Mouse (Mus musculus): ENCODE measurements at regions not wholly inside any gene's neighbourhood (a gene's known extent, or its start where the extent isn't known, plus 50 kb on each side); places are given as distances from the start of the nearest gene placed in this dataset.
A peak's percentile ranks its signal among the peaks of the same experiment; 100 is the strongest.

- DNase-seq (ENCODE audit: low spot score) (no peak), ATAC-seq (ENCODE audit: insufficient read depth, low read depth) (no peak)
- TF ChIP-seq EP300 (IDR thresholded peaks at IDR 0.05; ENCODE audit: low read depth), result no peak
- no peak for TF ChIP-seq CTCF (IDR thresholded peaks at IDR 0.05; ENCODE audit: low read depth)
- Histone ChIP-seq H3K4me1 (ENCODE audit: control insufficient read depth, insufficient read depth) (no peaks in the 10 kb centered on the region), H3K27me3 (ENCODE audit: control insufficient read depth, insufficient read depth, low read length) (no peaks in the 10 kb centered on the region), H3K4me3 (ENCODE audit: low read depth, low read length) (no peak overlapping the region), H3K27ac (ENCODE audit: low read depth) (no peak overlapping the region), H3K9ac (replicated peaks; ENCODE audit: low read depth, low read length) (no peak overlapping the region), H3K36me3 (replicated peaks; ENCODE audit: control insufficient read depth, insufficient read depth, low read length) (no peaks in the 10 kb centered on the region), H3K9me3 (replicated peaks; ENCODE audit: control insufficient read depth, low read length) (no peaks in the 10 kb centered on the region), H3K4me2 (ENCODE audit: low read depth, low read length) (no peak overlapping the region)
- 78% methylated on average over 9 of the region's 9 CpGs for WGBS
These were observed 410.2 kb upstream of the Jarid2 start for GRCm38 (mm10) chr13:44319101-44319500.

GRCm38 (mm10) chr13:44319511-44319910 is 409.8 kb upstream of the Jarid2 start:
- no peaks in the 10 kb centered on the region for H3K9me3 ChIP-seq (replicated peaks; ENCODE audit: control insufficient read depth, low read length)
- TF ChIP-seq CTCF (IDR thresholded peaks at IDR 0.05; ENCODE audit: low read depth) (no peak), EP300 (IDR thresholded peaks at IDR 0.05; ENCODE audit: low read depth) (no peak)
- H3K27ac ChIP-seq (ENCODE audit: low read depth), result no peak overlapping the region
- WGBS, result 89% methylated on average over 9 of the region's 9 CpGs
- no peak overlapping the region for H3K4me2 ChIP-seq (ENCODE audit: low read depth, low read length)
- no peak overlapping the region for H3K9ac ChIP-seq (replicated peaks; ENCODE audit: low read depth, low read length)
- H3K4me1 ChIP-seq (ENCODE audit: control insufficient read depth, insufficient read depth), result no peaks in the 10 kb centered on the region
- H3K27me3 ChIP-seq (ENCODE audit: control insufficient read depth, insufficient read depth, low read length), result no peaks in the 10 kb centered on the region
- H3K4me3 ChIP-seq (ENCODE audit: low read depth, low read length), result no peak overlapping the region
- ATAC-seq (ENCODE audit: insufficient read depth, low read depth) (no peak), DNase-seq (ENCODE audit: low spot score) (no peak)
- no peaks in the 10 kb centered on the region for H3K36me3 ChIP-seq (replicated peaks; ENCODE audit: control insufficient read depth, insufficient read depth, low read length)

DNA sequence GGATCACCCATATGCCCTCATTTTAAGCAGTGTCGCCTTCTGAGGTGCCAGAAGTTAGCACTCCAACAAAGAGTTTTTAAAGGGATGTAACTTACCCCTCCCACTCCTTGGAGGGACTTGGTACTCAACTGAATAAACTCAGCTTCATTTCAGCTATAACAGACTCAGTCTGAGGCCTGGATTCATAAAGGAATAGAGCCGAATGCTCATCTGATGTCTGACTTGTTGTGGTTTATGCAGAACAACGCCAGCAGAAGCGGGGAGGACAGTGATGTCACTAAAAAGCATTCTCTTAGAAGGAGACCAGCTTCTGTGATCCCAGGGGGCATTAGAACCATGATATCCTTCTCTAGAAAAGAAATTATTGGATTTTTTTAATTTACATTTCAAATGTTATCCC is 409.0 kb upstream of the Jarid2 start:
- H3K36me3 ChIP-seq (replicated peaks; ENCODE audit: control insufficient read depth, insufficient read depth, low read length), result no peaks in the 10 kb centered on the region
- WGBS, result 88% methylated on average over 4 of the region's 4 CpGs
- DNase-seq (ENCODE audit: low spot score), result no peak
- H3K4me3 ChIP-seq (ENCODE audit: low read depth, low read length), result no peak overlapping the region
- H3K27me3 ChIP-seq (ENCODE audit: control insufficient read depth, insufficient read depth, low read length), result no peaks in the 10 kb centered on the region
- H3K4me2 ChIP-seq (ENCODE audit: low read depth, low read length), result no peak overlapping the region
- no peak overlapping the region for H3K27ac ChIP-seq (ENCODE audit: low read depth)
- H3K9ac ChIP-seq (replicated peaks; ENCODE audit: low read depth, low read length), result no peak overlapping the region
- H3K9me3 ChIP-seq (replicated peaks; ENCODE audit: control insufficient read depth, low read length), result no peaks in the 10 kb centered on the region
- H3K4me1 ChIP-seq (ENCODE audit: control insufficient read depth, insufficient read depth), result no peaks in the 10 kb centered on the region
- ATAC-seq (ENCODE audit: insufficient read depth, low read depth), result no peak
- no peak for TF ChIP-seq EP300 (IDR thresholded peaks at IDR 0.05; ENCODE audit: low read depth)
- TF ChIP-seq CTCF (IDR thresholded peaks at IDR 0.05; ENCODE audit: low read depth), result no peak

DNA sequence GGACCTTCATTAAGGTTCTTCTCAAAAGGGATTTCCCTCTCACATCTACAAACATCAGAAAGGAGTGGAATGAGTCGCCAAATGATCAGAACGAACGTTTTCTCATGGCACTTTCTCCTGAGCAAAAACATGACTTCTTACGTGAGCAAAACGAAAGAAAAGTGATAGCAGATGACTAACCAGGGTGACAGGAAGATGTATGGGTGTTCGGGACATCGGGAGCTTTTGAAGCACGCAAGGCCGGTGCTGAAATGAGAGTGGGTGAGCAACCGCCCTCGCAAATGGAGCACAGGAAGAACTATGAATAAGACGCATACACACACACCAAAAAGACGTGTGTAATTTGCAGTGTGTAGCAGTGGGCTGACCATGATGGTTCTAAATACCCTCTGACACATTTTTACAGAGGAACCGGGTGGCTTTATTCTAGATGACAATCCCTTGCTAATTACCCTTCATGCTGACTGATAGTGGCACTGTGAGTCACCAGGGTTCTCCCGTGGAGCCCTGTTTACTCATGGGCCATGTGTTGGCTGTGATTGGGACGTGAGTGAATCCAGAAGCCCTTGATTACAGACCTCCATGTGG is 408.2 kb upstream of the Jarid2 start:
- no peaks in the 10 kb centered on the region for H3K4me1 ChIP-seq (ENCODE audit: control insufficient read depth, insufficient read depth)
- WGBS, result 49% methylated on average over 16 of the region's 16 CpGs
- ATAC-seq (ENCODE audit: insufficient read depth, low read depth) (no peak; the same call in 1 of the 2 replicates), DNase-seq (ENCODE audit: low spot score) (no peak)
- no peaks in the 10 kb centered on the region for H3K36me3 ChIP-seq (replicated peaks; ENCODE audit: control insufficient read depth, insufficient read depth, low read length)
- H3K27me3 ChIP-seq (ENCODE audit: control insufficient read depth, insufficient read depth, low read length), result no peaks in the 10 kb centered on the region
- no peak overlapping the region for H3K4me2 ChIP-seq (ENCODE audit: low read depth, low read length)
- H3K27ac ChIP-seq (ENCODE audit: low read depth), result no peak overlapping the region
- no peak for TF ChIP-seq CTCF (IDR thresholded peaks at IDR 0.05; ENCODE audit: low read depth)
- no peak for TF ChIP-seq EP300 (IDR thresholded peaks at IDR 0.05; ENCODE audit: low read depth)
- H3K9ac ChIP-seq (replicated peaks; ENCODE audit: low read depth, low read length), result no peak overlapping the region
- no peak overlapping the region for H3K4me3 ChIP-seq (ENCODE audit: low read depth, low read length)
- H3K9me3 ChIP-seq (replicated peaks; ENCODE audit: control insufficient read depth, low read length), result no peaks in the 10 kb centered on the region

DNA sequence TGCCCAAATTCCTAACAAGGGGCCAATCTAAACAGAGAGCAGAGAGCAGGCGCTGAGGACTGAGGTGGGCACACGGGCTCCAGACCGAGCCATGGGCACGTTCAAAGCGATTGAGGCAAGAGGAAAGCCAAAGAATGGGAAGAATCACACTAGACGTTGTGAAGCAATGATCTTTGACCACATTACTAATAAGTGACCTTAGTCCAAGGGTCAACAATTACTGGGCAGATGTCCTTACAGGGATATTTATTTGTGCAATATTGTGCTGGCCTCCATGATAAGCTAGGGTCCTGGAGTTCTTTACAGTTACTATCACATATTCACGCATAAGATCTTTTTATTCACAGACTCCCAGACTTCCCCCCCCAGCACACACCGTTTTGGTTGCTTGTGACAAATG is 400.9 kb upstream of the Jarid2 start:
- no peak overlapping the region for H3K9ac ChIP-seq (replicated peaks; ENCODE audit: low read depth, low read length)
- no peaks in the 10 kb centered on the region for H3K36me3 ChIP-seq (replicated peaks; ENCODE audit: control insufficient read depth, insufficient read depth, low read length)
- no peak overlapping the region for H3K4me3 ChIP-seq (ENCODE audit: low read depth, low read length)
- no peak overlapping the region for H3K4me2 ChIP-seq (ENCODE audit: low read depth, low read length)
- ATAC-seq (ENCODE audit: insufficient read depth, low read depth) (no peak), DNase-seq (ENCODE audit: low spot score) (no peak)
- H3K27me3 ChIP-seq (ENCODE audit: control insufficient read depth, insufficient read depth, low read length), result no peaks in the 10 kb centered on the region
- no peak for TF ChIP-seq EP300 (IDR thresholded peaks at IDR 0.05; ENCODE audit: low read depth)
- no peak for TF ChIP-seq CTCF (IDR thresholded peaks at IDR 0.05; ENCODE audit: low read depth)
- no peaks in the 10 kb centered on the region for H3K4me1 ChIP-seq (ENCODE audit: control insufficient read depth, insufficient read depth)
- 79% methylated on average over 8 of the region's 8 CpGs for WGBS
- H3K9me3 ChIP-seq (replicated peaks; ENCODE audit: control insufficient read depth, low read length), result no peaks in the 10 kb centered on the region
- no peak overlapping the region for H3K27ac ChIP-seq (ENCODE audit: low read depth)

DNA sequence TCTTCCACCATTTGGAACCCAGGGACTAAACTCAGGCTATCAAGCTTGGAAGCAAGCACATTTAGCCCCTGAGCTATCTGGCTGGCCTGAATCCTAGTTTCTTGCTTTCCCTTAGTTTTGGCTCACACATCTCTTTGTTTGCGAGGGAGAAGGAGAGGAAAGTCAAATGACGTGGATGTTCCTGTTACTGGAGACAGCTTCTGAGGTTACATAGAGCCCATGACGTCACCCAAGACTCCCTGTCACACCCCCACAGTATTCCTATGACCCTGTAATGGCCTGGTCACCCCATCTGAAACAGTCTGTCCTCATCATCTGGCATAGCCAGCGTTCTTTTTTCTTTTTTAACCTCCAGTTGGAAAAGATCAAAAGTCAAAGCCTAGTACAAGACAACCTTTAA is 400.1 kb upstream of the Jarid2 start:
- peak; percentile 39; the same call in 1 of the 2 replicates for ATAC-seq (ENCODE audit: insufficient read depth, low read depth)
- H3K27ac ChIP-seq (ENCODE audit: low read depth), result no peak overlapping the region; the same call in 1 of the 2 replicates
- 58% methylated on average over 4 of the region's 4 CpGs for WGBS

More for the DNA sequence above, 400.1 kb upstream of the Jarid2 start:
- H3K27me3 ChIP-seq (ENCODE audit: control insufficient read depth, insufficient read depth, low read length), result no peaks in the 10 kb centered on the region
- TF ChIP-seq CTCF (IDR thresholded peaks at IDR 0.05; ENCODE audit: low read depth) (no peak), EP300 (IDR thresholded peaks at IDR 0.05; ENCODE audit: low read depth) (no peak)
- no peak overlapping the region for H3K4me2 ChIP-seq (ENCODE audit: low read depth, low read length)
- H3K4me3 ChIP-seq (ENCODE audit: low read depth, low read length), result no peak overlapping the region
- no peaks in the 10 kb centered on the region for H3K36me3 ChIP-seq (replicated peaks; ENCODE audit: control insufficient read depth, insufficient read depth, low read length)
- H3K4me1 ChIP-seq (ENCODE audit: control insufficient read depth, insufficient read depth), result no peaks in the 10 kb centered on the region
- no peak overlapping the region for H3K9ac ChIP-seq (replicated peaks; ENCODE audit: low read depth, low read length)
- no peaks in the 10 kb centered on the region for H3K9me3 ChIP-seq (replicated peaks; ENCODE audit: control insufficient read depth, low read length)
- DNase-seq (ENCODE audit: low spot score), result peak; percentile 41

All from heart, postnatal 0 days (tissue).